Mouse (Mus musculus): ENCODE measurements around the gene Kcnd2. TPM values are rescaled to one million over a fixed set of nuclear protein-coding genes. Genes with fewer than 3 reads are reported as not detected.
"Not testable (repeated sequence)": the region's sequence is repeated elsewhere in the genome, so short reads cannot be mapped to it uniquely, and the experiment has no call there.

Kcnd2 gene
- polyA plus RNA-seq, 1 experiment from 2014 or later, result 0.17 TPM

- no peak overlapping the region for H3K4me2 ChIP-seq
- H3K4me1 ChIP-seq, result no peaks in the 10 kb centered on the region
- H3K9ac ChIP-seq, result no peak overlapping the region
- no peaks in the 10 kb centered on the region for H3K9me3 ChIP-seq
- no peaks in the 10 kb centered on the region for H3K27me3 ChIP-seq
- no peaks in the 10 kb centered on the region for H3K36me3 ChIP-seq
- no peak overlapping the region for H3K27ac ChIP-seq
- 66% methylated on average over 6 of the region's 6 CpGs for WGBS
- no peak overlapping the region for H3K4me3 ChIP-seq
- no peak for ATAC-seq (ENCODE audit: borderline replicate concordance, extremely low read depth, low FRiP score, low TSS enrichment)
Measured at GRCm38 (mm10) chr6:21277343-21277933, 62.1 kb downstream of the Kcnd2 start.

- no peaks in the 10 kb centered on the region for H3K4me1 ChIP-seq
- H3K4me2 ChIP-seq, result no peak overlapping the region
- WGBS, result 85% methylated on average over 4 of the region's 4 CpGs
- H3K9me3 ChIP-seq, result no peaks in the 10 kb centered on the region
- no peaks in the 10 kb centered on the region for H3K36me3 ChIP-seq
- ATAC-seq (ENCODE audit: borderline replicate concordance, extremely low read depth, low FRiP score, low TSS enrichment), result no peak
- no peaks in the 10 kb centered on the region for H3K27me3 ChIP-seq
- H3K9ac ChIP-seq, result no peak overlapping the region
- H3K4me3 ChIP-seq, result no peak overlapping the region
- H3K27ac ChIP-seq, result no peak overlapping the region
Measured at GRCm38 (mm10) chr6:21304943-21305342, 89.6 kb downstream of the Kcnd2 start.

GRCm38 (mm10) chr6:21310159-21310558, 94.9 kb downstream of the Kcnd2 start:
- H3K36me3 ChIP-seq, result no peaks in the 10 kb centered on the region
- H3K27ac ChIP-seq, result no peak overlapping the region
- H3K27me3 ChIP-seq, result no peaks in the 10 kb centered on the region
- no peak overlapping the region for H3K9ac ChIP-seq
- no peaks in the 10 kb centered on the region for H3K9me3 ChIP-seq
- H3K4me1 ChIP-seq, result no peaks in the 10 kb centered on the region
- WGBS, result 85% methylated on average over 3 of the region's 3 CpGs
- no peak overlapping the region for H3K4me3 ChIP-seq
- H3K4me2 ChIP-seq, result no peak overlapping the region
- ATAC-seq (ENCODE audit: borderline replicate concordance, extremely low read depth, low FRiP score, low TSS enrichment), result no peak

GRCm38 (mm10) chr6:21321407-21321806, 106.1 kb downstream of the Kcnd2 start:
- H3K4me1 ChIP-seq, result no peaks in the 10 kb centered on the region
- H3K4me3 ChIP-seq, result no peak overlapping the region
- 82% methylated on average over 6 of the region's 6 CpGs for WGBS
- H3K36me3 ChIP-seq, result no peaks in the 10 kb centered on the region
- no peak overlapping the region for H3K4me2 ChIP-seq
- no peaks in the 10 kb centered on the region for H3K9me3 ChIP-seq
- H3K27ac ChIP-seq, result no peak overlapping the region
- ATAC-seq (ENCODE audit: borderline replicate concordance, extremely low read depth, low FRiP score, low TSS enrichment), result no peak
- no peaks in the 10 kb centered on the region for H3K27me3 ChIP-seq
- no peak overlapping the region for H3K9ac ChIP-seq

GRCm38 (mm10) chr6:21322211-21322610, 106.9 kb downstream of the Kcnd2 start:
- no peak overlapping the region for H3K9ac ChIP-seq
- no peak for ATAC-seq (ENCODE audit: borderline replicate concordance, extremely low read depth, low FRiP score, low TSS enrichment)
- no peaks in the 10 kb centered on the region for H3K4me1 ChIP-seq
- no peak overlapping the region for H3K4me3 ChIP-seq
- no peak overlapping the region for H3K27ac ChIP-seq
- no peaks in the 10 kb centered on the region for H3K9me3 ChIP-seq
- WGBS, result 79% methylated on average over 4 of the region's 4 CpGs
- no peaks in the 10 kb centered on the region for H3K36me3 ChIP-seq
- no peaks in the 10 kb centered on the region for H3K27me3 ChIP-seq
- H3K4me2 ChIP-seq, result no peak overlapping the region

GRCm38 (mm10) chr6:21325251-21325650, 109.9 kb downstream of the Kcnd2 start:
- Histone ChIP-seq H3K4me1 (no peaks in the 10 kb centered on the region), H3K36me3 (no peaks in the 10 kb centered on the region), H3K27ac (no peak overlapping the region), H3K27me3 (no peaks in the 10 kb centered on the region), H3K4me3 (no peak overlapping the region), H3K4me2 (no peak overlapping the region), H3K9me3 (no peaks in the 10 kb centered on the region), H3K9ac (no peak overlapping the region)
- ATAC-seq (ENCODE audit: borderline replicate concordance, extremely low read depth, low FRiP score, low TSS enrichment), result no peak
- 13% methylated on average over 1 of the region's 1 CpGs for WGBS

GRCm38 (mm10) chr6:21327081-21327737, 111.9 kb downstream of the Kcnd2 start:
- no peaks in the 10 kb centered on the region for H3K36me3 ChIP-seq
- ATAC-seq (ENCODE audit: borderline replicate concordance, extremely low read depth, low FRiP score, low TSS enrichment), result no peak
- 52% methylated on average over 4 of the region's 4 CpGs for WGBS

GRCm38 (mm10) chr6:21385298-21385697, 170.0 kb downstream of the Kcnd2 start:
- WGBS, result 64% methylated on average over 3 of the region's 3 CpGs

More at GRCm38 (mm10) chr6:21327081-21327737, 111.9 kb downstream of the Kcnd2 start:
- no peaks in the 10 kb centered on the region for H3K9me3 ChIP-seq
- H3K4me3 ChIP-seq, result no peak overlapping the region
- H3K9ac ChIP-seq, result no peak overlapping the region
- no peaks in the 10 kb centered on the region for H3K27me3 ChIP-seq
- H3K4me2 ChIP-seq, result no peak overlapping the region
- no peaks in the 10 kb centered on the region for H3K4me1 ChIP-seq
- no peak overlapping the region for H3K27ac ChIP-seq

GRCm38 (mm10) chr6:21391776-21392175, 176.5 kb downstream of the Kcnd2 start:
- Histone ChIP-seq H3K27ac (no peak overlapping the region), H3K36me3 (no peaks in the 10 kb centered on the region), H3K4me1 (no peaks in the 10 kb centered on the region), H3K4me3 (no peak overlapping the region), H3K9me3 (no peaks in the 10 kb centered on the region), H3K27me3 (no peaks in the 10 kb centered on the region), H3K9ac (no peak overlapping the region), H3K4me2 (no peak overlapping the region)
- 85% methylated on average over 4 of the region's 4 CpGs for WGBS
- no peak for ATAC-seq (ENCODE audit: borderline replicate concordance, extremely low read depth, low FRiP score, low TSS enrichment)

More at GRCm38 (mm10) chr6:21385298-21385697, 170.0 kb downstream of the Kcnd2 start:
- not testable (repeated sequence) for H3K9me3 ChIP-seq; H3K4me1 ChIP-seq; H3K4me2 ChIP-seq; H3K27ac ChIP-seq; H3K27me3 ChIP-seq; ATAC-seq (ENCODE audit: borderline replicate concordance, extremely low read depth, low FRiP score, low TSS enrichment); H3K36me3 ChIP-seq; H3K4me3 ChIP-seq; H3K9ac ChIP-seq

- Histone ChIP-seq H3K36me3 (no peaks in the 10 kb centered on the region), H3K4me1 (no peaks in the 10 kb centered on the region), H3K27ac (no peak overlapping the region), H3K9ac (no peak overlapping the region), H3K4me3 (no peak overlapping the region), H3K9me3 (no peaks in the 10 kb centered on the region), H3K4me2 (no peak overlapping the region), H3K27me3 (no peaks in the 10 kb centered on the region)
- ATAC-seq (ENCODE audit: borderline replicate concordance, extremely low read depth, low FRiP score, low TSS enrichment), result no peak
- WGBS, result 73% methylated on average over 3 of the region's 3 CpGs
Measured at GRCm38 (mm10) chr6:21413656-21414055, 198.4 kb downstream of the Kcnd2 start.

GRCm38 (mm10) chr6:21418246-21418645, 202.9 kb downstream of the Kcnd2 start:
- no peak overlapping the region for H3K9ac ChIP-seq
- H3K36me3 ChIP-seq, result no peaks in the 10 kb centered on the region
- no peaks in the 10 kb centered on the region for H3K9me3 ChIP-seq
- no peak overlapping the region for H3K27ac ChIP-seq
- no peak overlapping the region for H3K4me3 ChIP-seq
- H3K4me2 ChIP-seq, result no peak overlapping the region
- no peak for ATAC-seq (ENCODE audit: borderline replicate concordance, extremely low read depth, low FRiP score, low TSS enrichment)
- 75% methylated on average over 6 of the region's 6 CpGs for WGBS
- no peaks in the 10 kb centered on the region for H3K4me1 ChIP-seq
- H3K27me3 ChIP-seq, result no peaks in the 10 kb centered on the region

- no peaks in the 10 kb centered on the region for H3K9me3 ChIP-seq
- 77% methylated on average over 4 of the region's 4 CpGs for WGBS
- H3K27me3 ChIP-seq, result no peaks in the 10 kb centered on the region
- no peaks in the 10 kb centered on the region for H3K4me1 ChIP-seq
- no peak overlapping the region for H3K4me2 ChIP-seq
- no peak overlapping the region for H3K27ac ChIP-seq
- no peak overlapping the region for H3K4me3 ChIP-seq
- no peak for ATAC-seq (ENCODE audit: borderline replicate concordance, extremely low read depth, low FRiP score, low TSS enrichment)
- H3K36me3 ChIP-seq, result no peaks in the 10 kb centered on the region
- no peak overlapping the region for H3K9ac ChIP-seq
Measured at GRCm38 (mm10) chr6:21424202-21424785, 209.0 kb downstream of the Kcnd2 start.

Measured in lung, embryonic 15.5 days (tissue).